Mouse (Mus musculus) right cerebral cortex, postnatal 4 days (tissue): ENCODE measurements around the gene Ankle1.
"Not testable (repeated sequence)": the region's sequence is repeated elsewhere in the genome, so short reads cannot be mapped to it uniquely, and the experiment has no call there.

Experiments
- DNase-seq: peaks from one replicate; pipeline ENCODE4 v3.0.0-alpha.2; 2022

Ankle1 gene

DNA sequence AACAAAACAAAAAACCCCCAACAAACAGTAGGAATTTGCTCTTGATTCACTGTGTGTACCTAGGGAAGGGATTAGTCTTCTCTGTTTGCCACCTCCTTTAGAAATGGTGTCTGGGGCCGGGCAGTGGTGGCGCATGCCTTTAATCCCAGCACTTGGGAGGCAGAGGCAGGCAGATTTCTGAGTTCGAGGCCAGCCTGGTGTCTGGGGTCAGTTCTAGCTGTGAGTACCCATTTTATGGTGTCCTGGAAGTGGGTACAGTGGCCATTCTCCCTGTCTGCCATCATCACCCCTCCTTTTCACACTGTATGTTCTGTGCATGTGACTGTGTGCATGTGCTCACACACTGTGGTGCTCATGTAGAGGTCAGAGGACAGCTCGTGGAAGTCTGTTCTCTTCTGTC lies 2.4 kb downstream of the Ankle1 start:
- DNase-seq, result no peak

DNA sequence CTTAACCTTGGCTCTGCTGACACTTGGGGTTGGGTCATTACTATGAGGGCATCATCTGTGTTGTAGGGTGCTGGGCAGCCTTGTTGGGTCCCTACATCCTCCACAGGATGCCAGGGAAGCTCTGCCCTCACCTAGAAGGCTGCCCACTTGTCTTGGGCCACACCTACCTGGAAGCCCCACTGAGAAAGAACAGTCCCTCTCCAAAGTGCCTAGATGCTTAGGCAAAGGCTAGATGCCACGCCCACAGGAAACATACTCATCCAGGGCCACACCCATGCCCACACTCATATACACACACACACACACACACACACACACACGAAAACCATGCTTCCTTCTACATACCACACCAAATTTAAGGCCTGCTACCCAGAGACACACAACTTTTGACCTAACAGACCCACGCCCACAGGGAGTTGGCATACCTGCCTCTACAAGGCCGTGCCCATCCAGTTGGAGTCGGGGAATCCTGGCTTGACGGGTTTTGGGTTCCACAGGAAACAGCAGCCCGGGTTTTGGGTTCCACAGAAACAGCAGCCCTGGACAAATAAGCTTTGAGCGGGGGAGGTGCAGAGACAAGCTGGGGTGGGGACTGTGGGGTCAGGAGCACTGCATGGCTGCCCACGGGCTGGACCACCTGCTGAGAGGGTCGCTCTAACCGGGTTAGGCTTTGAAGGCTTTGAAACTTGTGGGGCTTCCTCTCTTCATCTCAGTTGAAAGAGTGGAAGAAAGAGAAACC lies 5.9 kb downstream of the Ankle1 start:
- DNase-seq, result no peak

DNA sequence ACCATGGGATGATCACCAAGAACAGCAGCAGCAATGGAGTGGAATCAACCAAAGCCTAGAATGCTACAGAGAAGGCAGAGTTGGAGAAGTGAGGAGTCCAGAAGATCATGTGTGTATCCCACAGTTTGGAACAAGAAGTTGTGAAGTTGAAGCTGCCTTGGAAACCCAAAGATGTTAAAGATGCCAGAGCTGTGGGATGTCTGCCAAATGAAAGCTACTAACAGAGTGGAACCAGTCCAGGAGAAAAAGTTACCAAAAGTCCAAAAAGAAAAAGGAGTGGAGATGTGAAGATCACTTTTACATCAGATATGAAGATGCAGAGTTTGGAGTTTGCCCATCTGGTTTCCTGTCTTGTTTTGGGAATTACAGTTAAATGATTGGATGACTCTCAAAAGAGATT lies 16.3 kb downstream of the Ankle1 start:
- no peak for DNase-seq

GRCm38 (mm10) chr8:71432935-71433334 lies 27.1 kb downstream of the Ankle1 start:
- not testable (repeated sequence) for DNase-seq

DNA sequence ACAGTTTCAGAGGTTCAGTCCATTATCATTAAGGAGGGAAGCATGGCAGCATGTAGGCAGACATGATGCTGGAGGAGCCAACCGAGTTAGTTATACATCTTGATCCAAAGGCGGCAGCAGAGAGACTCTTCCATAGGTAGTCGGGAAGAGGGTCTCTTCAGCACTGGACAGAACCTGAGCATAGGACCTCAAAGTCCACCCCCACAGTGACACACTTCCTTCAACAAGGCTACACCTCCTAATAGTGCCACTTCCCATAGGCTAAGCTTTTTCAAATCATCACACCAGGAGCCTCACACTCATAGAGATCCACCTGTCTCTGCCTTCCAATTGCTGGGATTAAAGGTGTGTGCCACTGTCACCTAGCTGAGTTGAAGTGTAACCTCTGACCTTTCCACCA lies 31.2 kb downstream of the Ankle1 start:
- DNase-seq, result no peak

DNA sequence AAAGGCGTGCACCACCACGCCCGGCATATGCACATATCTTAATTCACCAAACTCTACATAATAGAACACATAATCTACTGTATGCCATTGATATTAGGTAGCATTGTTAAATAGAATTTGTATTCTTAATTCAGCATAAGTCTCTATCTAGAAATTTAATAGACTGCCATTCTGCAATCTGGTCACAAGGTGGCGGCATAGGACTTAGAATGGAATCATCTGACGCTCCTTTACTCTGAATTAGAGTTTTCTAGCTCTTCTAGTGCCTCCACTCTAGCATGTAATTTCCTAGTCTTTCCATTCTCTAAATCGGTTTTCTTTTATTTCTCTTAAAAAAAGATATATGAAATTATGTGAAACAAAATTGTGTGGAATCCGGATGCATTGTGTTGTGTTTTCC lies 35.6 kb downstream of the Ankle1 start:
- DNase-seq, result no peak

DNA sequence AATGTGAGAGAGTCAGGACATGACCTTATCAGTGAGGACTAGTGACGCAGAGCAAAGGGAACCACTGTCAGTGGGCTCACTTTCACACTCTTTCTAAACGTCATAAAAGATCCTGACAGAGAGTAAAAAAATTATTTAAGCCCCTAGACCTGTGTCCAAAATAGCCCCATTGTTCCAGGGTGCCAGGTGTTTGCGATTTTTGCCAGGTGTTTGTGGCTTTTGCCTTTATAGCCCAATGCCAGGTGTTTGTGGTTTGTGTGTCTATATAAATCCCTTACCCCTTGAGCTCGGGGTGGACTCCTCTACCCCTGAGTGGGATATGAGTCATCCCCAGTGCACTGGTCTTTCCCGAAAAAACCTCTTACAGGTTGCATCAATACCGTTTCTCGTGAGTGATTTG lies 39.3 kb downstream of the Ankle1 start:
- no peak for DNase-seq

GRCm38 (mm10) chr8:71451337-71451736 lies 45.5 kb downstream of the Ankle1 start:
- no peak for DNase-seq

DNA sequence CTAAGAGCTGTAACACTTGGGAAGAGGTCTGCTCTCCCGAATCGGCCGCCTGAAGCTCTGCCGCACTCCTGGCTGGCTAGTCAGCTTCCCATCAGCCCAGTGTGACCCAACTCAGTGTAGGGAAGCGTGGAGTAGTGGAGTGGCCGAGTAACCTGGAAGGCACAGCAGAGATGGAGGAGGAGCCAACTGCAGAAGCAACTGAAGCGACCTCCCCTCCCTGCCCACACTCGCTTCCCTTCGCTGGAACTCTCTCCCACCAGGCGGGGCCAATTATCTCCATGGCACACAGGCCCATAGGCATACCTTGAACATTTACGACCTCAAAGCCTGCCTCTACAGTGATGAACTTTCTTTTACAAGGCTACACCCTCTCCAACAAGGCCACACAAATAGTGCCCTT lies 46.0 kb downstream of the Ankle1 start:
- no peak for DNase-seq

DNA sequence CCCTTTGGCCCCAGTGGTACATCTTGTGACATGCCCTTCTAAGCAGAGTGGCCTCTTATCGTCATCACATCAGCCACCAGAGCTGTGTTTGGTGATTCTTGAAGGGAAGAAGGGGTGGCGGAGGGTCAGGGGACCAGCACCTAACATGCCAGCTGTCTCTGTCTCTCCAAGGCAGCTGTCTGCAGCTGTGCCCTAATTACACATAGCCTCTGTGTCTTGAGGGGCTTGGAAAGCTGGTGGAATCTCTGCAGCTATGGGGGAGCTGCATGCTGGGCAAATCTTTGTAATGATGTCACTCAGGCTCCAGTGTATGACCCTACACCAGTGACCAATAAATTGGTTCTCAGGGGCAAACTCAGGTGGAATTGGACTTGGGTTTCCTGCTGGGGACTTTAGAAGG lies 46.9 kb downstream of the Ankle1 start:
- no peak for DNase-seq

- no peak for DNase-seq
These were observed 48.9 kb downstream of the Ankle1 start for GRCm38 (mm10) chr8:71454668-71455067.

- DNase-seq, result no peak
These were observed 51.1 kb downstream of the Ankle1 start for GRCm38 (mm10) chr8:71456906-71457305.

DNA sequence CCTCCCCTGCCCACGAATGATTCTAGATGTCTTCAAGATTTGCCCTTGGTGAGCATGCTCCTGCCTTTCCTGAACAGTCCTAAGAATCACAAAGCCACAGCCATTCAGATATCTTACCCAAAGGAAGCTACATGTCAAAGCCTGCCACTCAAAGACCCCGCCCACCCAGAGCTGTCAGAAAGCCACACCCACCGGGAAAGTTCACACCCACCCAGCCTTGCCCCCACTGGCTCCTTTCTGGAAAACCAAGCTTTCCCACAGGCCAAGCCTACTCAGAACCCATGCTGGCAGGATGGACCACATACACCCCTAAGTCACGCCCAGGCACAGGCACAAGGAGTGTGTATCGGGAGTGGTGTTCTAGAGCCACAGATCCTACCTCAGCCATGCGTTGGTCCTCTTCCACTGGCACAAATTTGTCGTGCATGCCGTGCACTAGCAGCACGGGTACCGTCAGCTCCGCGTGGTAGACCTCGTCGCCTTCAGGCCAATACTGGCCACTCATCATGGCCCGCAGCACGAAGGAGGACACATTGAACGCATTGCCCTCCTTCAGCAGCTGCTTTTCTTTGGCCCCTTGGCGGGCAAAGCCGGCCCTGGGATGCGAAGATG lies 52.0 kb downstream of the Ankle1 start:
- no peak for DNase-seq
